Mouse (Mus musculus) intestine, embryonic 14.5 days (tissue): ENCODE results near the gene Ghr. TPM values are rescaled to one million over a fixed set of nuclear protein-coding genes. Genes with fewer than 3 reads are reported as not detected.

ENCODE experiments used
- ATAC-seq: fragments of 200-750 bp; cut with Nextera tagmentation; replicated peaks from 2 replicates; pipeline ENCODE4 v1.8.0; 2017; ENCODE audit warnings: low read depth, moderate number of reproducible peaks, moderate TSS enrichment, moderate library complexity; ENCODE audit not compliant: low FRiP score, low TSS enrichment
- DNase-seq: peaks from one replicate; pipeline ENCODE4 v3.0.0-alpha.2; 2018; ENCODE audit warnings: low spot score
- H3K27ac ChIP-seq: fragments of 300-500 bp; sonication (generic); 2 replicates; pipeline ENCODE4 v1.5.1; 2014; ENCODE audit warnings: low read depth, mild to moderate bottlenecking, control low read depth
- H3K27me3 ChIP-seq: fragments of 300-500 bp; sonication (generic); replicated peaks from 2 replicates; pipeline ENCODE4 v1.6.1; 2014; ENCODE audit warnings: low read length, control low read depth; ENCODE audit not compliant: control insufficient read depth, insufficient read depth
- H3K36me3 ChIP-seq: fragments of 300-500 bp; sonication (generic); 2 replicates; pipeline ENCODE4 v1.6.1; 2014; ENCODE audit warnings: low read length, control low read depth; ENCODE audit not compliant: control insufficient read depth, insufficient read depth
- H3K4me1 ChIP-seq: fragments of 300-500 bp; sonication (generic); replicated peaks from 2 replicates; pipeline ENCODE4 v1.6.1; 2014; ENCODE audit warnings: low read length, control low read depth, mixed read lengths; ENCODE audit not compliant: control insufficient read depth, insufficient read depth
- H3K4me2 ChIP-seq: fragments of 300-500 bp; sonication (generic); 2 replicates; pipeline ENCODE4 v1.6.1; 2014; ENCODE audit warnings: low read length
- H3K4me3 ChIP-seq: fragments of 300-500 bp; sonication (generic); 2 replicates; pipeline ENCODE4 v1.5.1; 2014; ENCODE audit warnings: low read depth, low read length, control low read depth, mixed read lengths
- H3K9ac ChIP-seq: fragments of 300-500 bp; sonication (generic); 2 replicates; pipeline ENCODE4 v1.6.1; 2014; ENCODE audit warnings: mild to moderate bottlenecking, low read length
- H3K9me3 ChIP-seq: fragments of 300-500 bp; sonication (generic); 2 replicates; pipeline ENCODE4 v1.6.1; 2016; ENCODE audit warnings: low read length, control low read depth; ENCODE audit not compliant: control insufficient read depth
- whole genome bisulfite sequencing: fragments of 180-500 bp; shearing (Covaris S2); extraction: QIAGEN DNeasy Blood & Tissue Kit; methylation state at CpG from one replicate; pipeline ENCODE4 v1.1.7; 2014; 5-methylcytosine and 5-hydroxymethylcytosine counted together
- polyA plus RNA-seq: library from polyadenylated mRNA; unstranded; fragments of >200 nt; fragmentation: Nextera tagmentation; extraction: Ambion mirVana; gene quantifications from 2 replicates; pipeline ENCODE4 v1.2.1, GENCODE M21; 2014

The Ghr gene
- polyA plus RNA-seq, 1 experiment from 2014 or later, result 115 TPM

DNA sequence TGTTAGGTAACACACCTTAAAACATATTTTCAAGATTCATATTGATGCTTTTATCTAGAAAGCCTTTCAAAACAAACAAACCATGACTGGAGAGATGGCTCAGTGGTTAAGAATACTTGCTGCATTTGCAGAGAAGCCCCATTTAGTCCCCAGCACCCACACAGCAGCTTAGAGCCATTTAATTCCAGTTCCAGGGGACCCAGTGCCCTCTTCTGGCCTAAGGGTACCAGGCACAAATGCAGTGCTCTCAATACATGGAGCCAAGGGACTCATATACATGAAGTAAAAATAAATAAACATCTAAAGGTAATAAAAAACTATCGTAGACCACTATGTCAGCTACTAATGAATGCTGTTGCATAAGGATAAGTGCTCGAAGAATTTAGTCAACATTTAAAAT is 305.9 kb downstream of the Ghr start:
- no peaks in the 10 kb centered on the region for H3K27me3 ChIP-seq
- H3K27ac ChIP-seq, result no peak overlapping the region
- DNase-seq (no peak), ATAC-seq (no peak)
- H3K9ac ChIP-seq, result no peak overlapping the region
- peaks cover 17% of the 10 kb centered on the region for H3K36me3 ChIP-seq
- no peaks in the 10 kb centered on the region for H3K4me1 ChIP-seq
- H3K9me3 ChIP-seq, result no peaks in the 10 kb centered on the region
- no peak overlapping the region for H3K4me2 ChIP-seq
- 88% methylated on average over 2 of the region's 2 CpGs for WGBS
- H3K4me3 ChIP-seq, result no peak overlapping the region

DNA sequence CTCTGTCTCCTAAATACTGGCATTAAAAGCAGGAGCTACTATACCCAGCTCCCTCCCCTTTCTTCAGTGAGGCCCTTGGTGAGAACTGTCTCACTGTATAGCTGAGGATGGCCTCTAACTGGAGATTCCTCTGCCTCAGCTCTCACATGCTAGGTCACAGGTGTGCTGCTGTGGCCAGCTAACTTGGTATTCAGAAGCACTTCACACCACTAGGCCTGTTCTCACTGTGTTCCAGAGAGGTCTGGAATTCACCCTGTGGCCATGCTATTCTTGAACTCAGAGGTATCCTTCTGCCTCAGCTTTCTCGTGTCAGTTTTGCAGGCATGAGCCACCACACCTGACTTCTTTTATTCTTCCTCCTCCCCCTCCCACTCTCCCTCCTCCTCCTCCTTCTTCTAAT is 310.1 kb downstream of the Ghr start:
- no peak for DNase-seq
- peaks cover 6% of the 10 kb centered on the region; the same call in 1 of the 2 replicates for H3K36me3 ChIP-seq
- WGBS, result 82% methylated on average over 1 of the region's 1 CpGs
- no peak overlapping the region for H3K9ac ChIP-seq
- no peak overlapping the region for H3K4me3 ChIP-seq
- no peaks in the 10 kb centered on the region for H3K9me3 ChIP-seq
- peak overlapping the region; percentile 56; the same call in 1 of the 2 replicates for H3K4me2 ChIP-seq
- H3K27ac ChIP-seq, result no peak overlapping the region
- H3K4me1 ChIP-seq, result peaks cover 9% of the 10 kb centered on the region; the same call in 1 of the 2 replicates
- H3K27me3 ChIP-seq, result no peaks in the 10 kb centered on the region
- no peak for ATAC-seq

DNA sequence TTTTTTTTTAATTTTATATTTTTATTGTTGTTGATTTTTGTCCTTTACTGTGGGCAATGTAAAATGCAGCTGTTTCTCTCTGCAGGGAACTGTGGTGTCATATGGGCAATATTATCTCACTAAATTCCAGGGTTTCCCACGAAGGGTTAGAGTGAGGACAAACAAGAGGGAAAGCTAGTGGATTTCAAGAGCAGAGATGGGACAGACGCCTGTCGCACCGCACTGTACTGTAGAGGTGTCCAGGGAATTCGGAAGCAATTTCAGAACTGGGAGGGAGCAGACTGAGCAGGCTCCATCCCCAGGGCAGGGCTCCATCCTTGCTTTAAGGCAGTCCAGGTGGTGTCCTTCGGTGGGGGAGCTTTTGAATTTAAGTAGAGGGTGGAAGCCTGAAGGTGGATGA is 312.1 kb downstream of the Ghr start:
- Histone ChIP-seq H3K9me3 (no peaks in the 10 kb centered on the region), H3K4me3 (peak overlapping the region; percentile 42), H3K36me3 (peaks cover 6% of the 10 kb centered on the region; the same call in 1 of the 2 replicates), H3K4me1 (peaks cover 9% of the 10 kb centered on the region; the same call in 1 of the 2 replicates), H3K27me3 (no peaks in the 10 kb centered on the region), H3K27ac (peak overlapping the region; percentile 91; the same call in 1 of the 2 replicates), H3K9ac (peak overlapping the region; percentile 51), H3K4me2 (peak overlapping the region; percentile 56)
- 27% methylated on average over 6 of the region's 6 CpGs for WGBS
- 0 out of 2 replicates have a peak, but pooled peaks have one; percentile 28 for ATAC-seq
- DNase-seq, result peak; percentile 60

DNA sequence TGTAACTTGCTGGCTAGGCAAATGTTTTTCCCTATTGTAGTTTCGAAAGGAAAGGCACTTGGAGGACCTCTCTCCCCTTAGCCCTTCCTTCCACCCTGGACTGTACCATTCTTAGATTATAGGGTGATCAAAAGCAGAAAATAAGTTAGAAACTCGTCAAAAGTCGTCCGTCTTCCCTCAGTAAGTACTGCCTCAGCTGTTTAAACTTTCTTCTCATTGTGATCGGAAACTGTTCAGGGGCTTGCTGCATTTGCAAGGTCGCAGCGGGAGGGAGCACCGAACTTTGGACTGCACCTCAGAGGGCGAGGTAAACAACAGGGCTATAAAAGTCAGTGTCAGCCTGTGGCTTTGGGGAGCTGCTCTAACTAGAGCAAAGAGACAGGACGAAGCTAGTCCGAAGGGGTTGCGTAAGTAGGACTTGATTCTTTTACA is 312.6 kb downstream of the Ghr start:
- peak overlapping the region; percentile 42 for H3K4me3 ChIP-seq
- peak overlapping the region; percentile 56 for H3K4me2 ChIP-seq
- no peaks in the 10 kb centered on the region for H3K9me3 ChIP-seq
- peak; percentile 94 for DNase-seq
- H3K36me3 ChIP-seq, result peaks cover 4% of the 10 kb centered on the region; the same call in 1 of the 2 replicates
- no peaks in the 10 kb centered on the region for H3K27me3 ChIP-seq
- ATAC-seq, result peak; percentile 92
- peaks cover 9% of the 10 kb centered on the region; the same call in 1 of the 2 replicates for H3K4me1 ChIP-seq
- 2% methylated on average over 12 of the region's 12 CpGs for WGBS
- H3K27ac ChIP-seq, result peak overlapping the region; percentile 91
- peak overlapping the region; percentile 51 for H3K9ac ChIP-seq

DNA sequence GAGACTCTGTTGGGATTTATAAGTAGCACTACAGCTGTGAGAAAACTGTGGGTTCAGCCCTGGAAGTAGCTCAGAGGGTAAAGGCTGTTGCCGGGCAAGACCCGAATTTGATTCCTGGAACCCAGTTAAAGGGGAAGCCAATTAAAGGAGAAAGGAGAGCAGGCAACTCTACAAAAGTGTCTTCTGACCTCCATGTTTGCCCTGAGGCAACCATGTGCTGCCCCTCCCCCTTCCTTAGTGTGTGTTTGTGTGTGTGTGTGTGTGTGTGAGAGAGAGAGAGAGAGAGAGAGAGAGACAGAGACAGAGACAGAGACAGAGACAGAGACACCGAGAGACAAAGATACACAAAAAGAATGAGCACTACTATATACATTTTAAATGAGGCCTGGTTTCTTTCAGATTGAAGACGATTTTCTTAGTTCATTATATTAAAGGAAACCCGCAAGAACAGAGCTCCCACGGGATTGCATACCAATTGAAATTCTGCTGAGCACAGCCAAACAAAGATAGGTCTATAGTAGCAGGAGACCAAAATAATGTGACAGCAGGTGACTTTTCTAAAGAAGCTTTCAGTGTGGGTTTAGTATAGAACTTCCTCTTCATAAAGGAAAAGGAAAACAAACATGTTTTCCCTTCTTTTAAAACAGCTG is 313.2 kb downstream of the Ghr start:
- Histone ChIP-seq H3K27ac (peak overlapping the region; percentile 91), H3K4me3 (peak overlapping the region; percentile 42), H3K9ac (no peak overlapping the region; the same call in 1 of the 2 replicates), H3K9me3 (no peaks in the 10 kb centered on the region), H3K27me3 (no peaks in the 10 kb centered on the region), H3K4me2 (peak overlapping the region; percentile 56), H3K4me1 (peaks cover 9% of the 10 kb centered on the region; the same call in 1 of the 2 replicates), H3K36me3 (no peaks in the 10 kb centered on the region)
- 21% methylated on average over 6 of the region's 6 CpGs for WGBS
- ATAC-seq (peak; percentile 33; the same call in 1 of the 2 replicates), DNase-seq (no peak)

DNA sequence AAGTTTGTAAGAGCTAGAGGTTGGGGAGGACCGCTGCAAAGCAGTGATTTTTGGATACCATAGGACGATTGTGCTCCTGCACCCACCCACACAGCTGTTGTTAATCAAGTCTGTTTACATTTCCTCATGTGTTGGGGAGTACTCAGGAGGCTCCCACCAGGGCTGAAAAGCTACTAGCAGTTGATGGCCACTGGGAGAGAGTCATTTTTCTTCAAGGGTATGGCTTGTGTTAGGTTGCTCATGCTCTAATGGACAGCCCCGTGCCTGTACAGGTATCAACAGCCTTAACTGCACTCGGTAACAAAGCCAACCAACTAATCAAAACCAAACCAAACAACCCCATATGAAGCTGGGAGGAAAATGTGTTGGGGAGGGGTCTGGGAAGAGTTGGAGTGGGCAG is 313.8 kb downstream of the Ghr start:
- DNase-seq, result no peak
- Histone ChIP-seq H3K9ac (no peak overlapping the region), H3K27ac (peak overlapping the region; percentile 91), H3K36me3 (no peaks in the 10 kb centered on the region), H3K4me3 (no peak overlapping the region), H3K9me3 (no peaks in the 10 kb centered on the region), H3K4me2 (no peak overlapping the region; the same call in 1 of the 2 replicates), H3K4me1 (peaks cover 9% of the 10 kb centered on the region; the same call in 1 of the 2 replicates), H3K27me3 (no peaks in the 10 kb centered on the region)
- WGBS, result 38% methylated on average over 4 of the region's 4 CpGs
- ATAC-seq, result no peak

DNA sequence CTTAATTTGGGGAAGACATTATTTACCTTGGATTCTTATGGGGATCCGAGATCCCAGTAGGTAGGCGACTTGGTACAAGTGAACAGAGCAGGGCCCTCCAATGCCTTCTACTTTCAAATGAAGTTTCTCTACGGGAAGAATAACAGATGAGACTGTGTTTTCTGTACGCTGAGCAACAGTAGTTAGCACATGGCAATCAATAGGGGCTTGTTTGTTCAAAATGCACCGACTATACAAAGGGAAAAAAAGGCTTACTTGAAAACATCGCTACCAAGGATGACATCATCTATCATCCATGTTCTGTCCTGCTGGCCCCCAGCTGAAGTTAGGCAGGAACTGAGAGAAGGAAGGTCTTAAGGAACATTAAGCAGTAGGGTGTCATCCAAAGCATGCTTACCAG is 315.0 kb downstream of the Ghr start, which contains the start of gene Selenop:
TSS of gene Selenop (plus strand) at position 301 of the 400 bp plus-strand sequence.
- Histone ChIP-seq H3K27me3 (no peaks in the 10 kb centered on the region), H3K4me1 (peaks cover 9% of the 10 kb centered on the region; the same call in 1 of the 2 replicates), H3K27ac (peak within 1 kb of the TSS; percentile 91; the same call in 1 of the 2 replicates), H3K4me2 (no peak within 1 kb of the TSS), H3K36me3 (no peaks in the 10 kb centered on the region), H3K9ac (no peak within 1 kb of the TSS), H3K9me3 (no peaks in the 10 kb centered on the region), H3K4me3 (no peak within 1 kb of the TSS)
- DNase-seq (no peak), ATAC-seq (no peak)
- WGBS, result 85% methylated on average over 6 of the region's 6 CpGs
